10 mouse cellular contexts compared by ENCODE assay signal in the genomic region with DNA sequence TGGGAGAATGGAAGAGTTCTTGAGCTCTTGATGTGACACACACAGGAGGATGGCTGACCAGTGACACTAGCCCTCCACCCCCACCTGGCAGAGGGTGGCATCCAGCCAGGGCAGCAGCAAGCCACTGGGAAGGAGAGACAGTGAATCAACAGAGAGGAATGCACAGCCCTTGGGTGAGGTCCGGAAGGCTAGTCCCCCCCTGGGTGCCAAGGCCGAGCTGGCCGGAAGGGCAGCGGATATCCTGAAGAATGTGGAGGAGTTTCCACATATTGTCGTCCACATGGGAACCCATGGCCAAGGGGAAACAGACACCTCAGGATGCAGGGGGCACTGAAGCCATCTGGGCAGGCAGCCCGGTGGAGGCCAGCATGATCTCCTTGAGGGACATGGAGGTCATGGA. TPM values are rescaled to one million over a fixed set of nuclear protein-coding genes. Genes with fewer than 3 reads are reported as not detected.
DNase-seq lines count a peak whose midpoint lies in the region.
"Had no signal": no experiment of that assay in that cellular context is flagged by ENCODE, and none has a peak within 500 bp of the region (broad histone marks: within the 10 kb centered on the region; RNA-seq: fewer than 3 reads in every experiment).

No protein-coding gene starts in this region.

- H3K4me1 ChIP-seq in hindbrain, embryonic 10.5 days (replicated peaks), result peaks cover 19% of the 10 kb centered on the region; the same call in 1 of the 2 replicates
- H3K4me1 ChIP-seq: hindbrain, embryonic 15.5 days had no signal

- 85% methylated on average over 6 of the region's 6 CpGs for WGBS in hindbrain, embryonic 10.5 days

- H3K27ac ChIP-seq in hindbrain, embryonic 10.5 days, result no peak overlapping the region
- H3K27ac ChIP-seq: hindbrain, embryonic 15.5 days had no signal

- 0 out of 2 replicates have a peak, but pooled peaks cover 5% of the 10 kb centered on the region for H3K27me3 ChIP-seq in hindbrain, embryonic 10.5 days (ENCODE audit: insufficient read depth, poor library complexity, severe bottlenecking)
- H3K27me3 ChIP-seq: hindbrain, embryonic 15.5 days had no signal

- H3K9me3 ChIP-seq in hindbrain, embryonic 10.5 days, result 0 out of 2 replicates have a peak, but pooled peaks cover 5% of the 10 kb centered on the region
- H3K9me3 ChIP-seq: hindbrain, embryonic 15.5 days; liver, embryonic 13.5 days had no signal

- DNase-seq in testis, postnatal 10 days (ENCODE audit: low spot score), result peak; percentile 66
- DNase-seq in testis, postnatal 14 days (ENCODE audit: low spot score), result no peak
- DNase-seq in heart, adult 9 months (ENCODE audit: low spot score in 2 of 2), result peak; percentile 58 to 82
- peak; percentile 79 for DNase-seq in kidney, postnatal 14 days
- peak; percentile 54 for DNase-seq in urinary bladder, postnatal 14 days (ENCODE audit: low spot score)
- DNase-seq in left cerebral cortex, adult 11 months (ENCODE audit: low spot score), result no peak
- DNase-seq in hindbrain, embryonic 10.5 days (ENCODE audit: low spot score), result no peak
- no peak for DNase-seq in MN1 (ENCODE audit: low spot score)
- DNase-seq: liver, embryonic 13.5 days had no signal

- no peaks in the 10 kb centered on the region for H3K36me3 ChIP-seq in hindbrain, embryonic 10.5 days
- H3K36me3 ChIP-seq: hindbrain, embryonic 15.5 days; liver, embryonic 13.5 days had no signal

- no peak overlapping the region for H3K4me3 ChIP-seq in hindbrain, embryonic 10.5 days
- H3K4me3 ChIP-seq: hindbrain, embryonic 15.5 days; liver, embryonic 13.5 days had no signal

RNA-seq across cellular contexts. Expression of gene Nrarp, which starts 35.2 kb away (rescaled TPM):
- polyA plus RNA-seq in hindbrain, embryonic 10.5 days (2016; fragmentation: Nextera tagmentation; extraction: Ambion mirVana), result 77.4 and 108 TPM in 2 replicates

RNA-seq across cellular contexts. Expression of gene Noxa1, which starts 50.4 kb away (rescaled TPM):
- 0.22 and 0.38 TPM in 2 replicates for polyA plus RNA-seq in hindbrain, embryonic 10.5 days (2016; fragmentation: Nextera tagmentation; extraction: Ambion mirVana)
- polyA plus RNA-seq: hindbrain, embryonic 15.5 days had no signal

RNA-seq across cellular contexts. Expression of gene Tor4a, which starts 51.3 kb away (rescaled TPM):
- polyA plus RNA-seq in hindbrain, embryonic 10.5 days (2016; fragmentation: Nextera tagmentation; extraction: Ambion mirVana), result 2.6 and 2.7 TPM in 2 replicates

Comparison
In these comparisons a context has a peak if more than half of its experiments do, and no peak if none do; other contexts are left out.
1. DNase-seq: peak in testis, postnatal 10 days (single experiment), heart, adult 9 months (2 of 2), kidney, postnatal 14 days (single experiment) and urinary bladder, postnatal 14 days (single experiment); none in testis, postnatal 14 days (single experiment), left cerebral cortex, adult 11 months (single experiment), hindbrain, embryonic 10.5 days (single experiment) and MN1 (single experiment).